Mouse (Mus musculus) cerebellum, adult 8-10 months (tissue): ENCODE results near the gene Gm10424.
"Not testable (repeated sequence)": the region's sequence is repeated elsewhere in the genome, so short reads cannot be mapped to it uniquely, and the experiment has no call there.

Experiments used
- DNase-seq: peaks from one replicate; pipeline ENCODE4 v3.0.0; 2022

Gene Gm10424

GRCm38 (mm10) chr5:95272668-95273067 is at the start of gene Gm10424:
TSS of gene Gm10424 (minus strand) at chr5:95272768.
- not testable (repeated sequence) for DNase-seq

GRCm38 (mm10) chr5:95305611-95306010 is 33.0 kb upstream of the Gm10424 start, which contains the start of gene Gm3259:
TSS of gene Gm3259 (plus strand) at chr5:95305911.
- not testable (repeated sequence) for DNase-seq
